Mouse (Mus musculus) kidney, embryonic 14.5 days (tissue): Measurements from ENCODE around the gene Hspd1. TPM values are rescaled to one million over a fixed set of nuclear protein-coding genes. Genes with fewer than 3 reads are reported as not detected.

Experiments used
- ATAC-seq: fragments of 200-750 bp; cut with Nextera tagmentation; 2 replicates; pipeline ENCODE4 v1.8.0; 2017; ENCODE audit warnings: moderate number of reproducible peaks, mild to moderate bottlenecking, moderate TSS enrichment, moderate library complexity; ENCODE audit not compliant: low FRiP score, low TSS enrichment
- H3K27ac ChIP-seq: fragments of 300-500 bp; sonication (generic); 2 replicates; pipeline ENCODE4 v1.5.1; 2014; ENCODE audit warnings: low read depth, mild to moderate bottlenecking, low read length, moderate library complexity, mixed read lengths
- H3K27me3 ChIP-seq: fragments of 300-500 bp; sonication (generic); 2 replicates; pipeline ENCODE4 v1.6.1; 2014; ENCODE audit warnings: mild to moderate bottlenecking, low read length; ENCODE audit not compliant: control insufficient read depth, insufficient read depth
- H3K36me3 ChIP-seq: fragments of 300-500 bp; sonication (generic); 2 replicates; pipeline ENCODE4 v1.6.1; 2014; ENCODE audit warnings: low read length, mixed read lengths; ENCODE audit not compliant: control insufficient read depth, insufficient read depth
- H3K4me1 ChIP-seq: fragments of 300-500 bp; sonication (generic); 2 replicates; pipeline ENCODE4 v1.6.1; 2014; ENCODE audit warnings: low read length, mixed read lengths; ENCODE audit not compliant: control insufficient read depth, insufficient read depth
- H3K4me2 ChIP-seq: fragments of 300-500 bp; sonication (generic); replicated peaks from 2 replicates; pipeline ENCODE4 v1.6.1; 2014; ENCODE audit warnings: low read depth, mild to moderate bottlenecking, low read length
- H3K4me3 ChIP-seq: fragments of 300-500 bp; sonication (generic); 2 replicates; pipeline ENCODE4 v1.5.1; 2014; ENCODE audit warnings: mild to moderate bottlenecking, low read length
- H3K9ac ChIP-seq: fragments of 300-500 bp; sonication (generic); 2 replicates; pipeline ENCODE4 v1.6.1; 2014; ENCODE audit warnings: low read depth, mild to moderate bottlenecking, low read length, moderate library complexity
- H3K9me3 ChIP-seq: fragments of 300-500 bp; sonication (generic); 2 replicates; pipeline ENCODE4 v1.6.1; 2016; ENCODE audit warnings: low read length; ENCODE audit not compliant: control insufficient read depth
- WGBS: fragments of 180-500 bp; shearing (Covaris S2); extraction: QIAGEN DNeasy Blood & Tissue Kit; methylation state at CpG from one replicate; pipeline ENCODE4 v1.1.7; 2014; 5-methylcytosine and 5-hydroxymethylcytosine counted together
- polyA plus RNA-seq: library from polyadenylated mRNA; unstranded; fragments of >200 nt; fragmentation: Nextera tagmentation; extraction: Ambion mirVana; gene quantifications from 2 replicates; pipeline ENCODE4 v1.2.1, GENCODE M21; 2014

Hspd1 gene
- polyA plus RNA-seq, 1 experiment from 2014 or later: 402 TPM

GRCm38 (mm10) chr1:55031026-55031779 lies 56.8 kb downstream of the Hspd1 start:
- no peak overlapping the region for H3K4me3 ChIP-seq
- H3K4me1 ChIP-seq: no peaks in the 10 kb centered on the region
- no peaks in the 10 kb centered on the region for H3K36me3 ChIP-seq
- H3K27me3 ChIP-seq: no peaks in the 10 kb centered on the region
- H3K9me3 ChIP-seq: no peaks in the 10 kb centered on the region
- no peak overlapping the region for H3K9ac ChIP-seq
- no peak for ATAC-seq
- no peak overlapping the region for H3K4me2 ChIP-seq
- H3K27ac ChIP-seq: no peak overlapping the region

- no peak overlapping the region for H3K4me3 ChIP-seq
- WGBS: 74% methylated on average over 4 of the region's 4 CpGs
- H3K4me2 ChIP-seq: no peak overlapping the region
- no peaks in the 10 kb centered on the region for H3K9me3 ChIP-seq
- no peaks in the 10 kb centered on the region for H3K36me3 ChIP-seq
- no peak overlapping the region for H3K27ac ChIP-seq
- H3K27me3 ChIP-seq: no peaks in the 10 kb centered on the region
- no peak for ATAC-seq
- peaks cover 2% of the 10 kb centered on the region; the same call in 1 of the 2 replicates for H3K4me1 ChIP-seq
- H3K9ac ChIP-seq: no peak overlapping the region
These were observed 58.6 kb downstream of the Hspd1 start for GRCm38 (mm10) chr1:55029446-55029845.

- no peak overlapping the region for H3K4me3 ChIP-seq
- no peak for ATAC-seq
- H3K36me3 ChIP-seq: no peaks in the 10 kb centered on the region
- no peak overlapping the region for H3K9ac ChIP-seq
- H3K4me1 ChIP-seq: peaks cover 2% of the 10 kb centered on the region; the same call in 1 of the 2 replicates
- no peaks in the 10 kb centered on the region for H3K9me3 ChIP-seq
- no peak overlapping the region for H3K4me2 ChIP-seq
- H3K27me3 ChIP-seq: no peaks in the 10 kb centered on the region
- no peak overlapping the region for H3K27ac ChIP-seq
- WGBS: 83% methylated on average over 11 of the region's 11 CpGs
These were observed 59.4 kb downstream of the Hspd1 start for GRCm38 (mm10) chr1:55028512-55029249.

- Histone ChIP-seq H3K9me3 (no peaks in the 10 kb centered on the region), H3K4me2 (peak overlapping the region; percentile 51), H3K9ac (no peak overlapping the region; the same call in 1 of the 2 replicates), H3K4me3 (peak overlapping the region; percentile 99; the same call in 1 of the 2 replicates), H3K4me1 (peaks cover 2% of the 10 kb centered on the region; the same call in 1 of the 2 replicates), H3K36me3 (no peaks in the 10 kb centered on the region), H3K27ac (no peak overlapping the region), H3K27me3 (no peaks in the 10 kb centered on the region)
- 85% methylated on average over 1 of the region's 1 CpGs for WGBS
- 0 out of 2 replicates have a peak, but pooled peaks have one; percentile 3 for ATAC-seq
These were observed 60.1 kb downstream of the Hspd1 start for GRCm38 (mm10) chr1:55027966-55028365.

Other genes with a start within 250 kb of the Hspd1 start
- gene Ankrd44, start 161.9 kb downstream of the Hspd1 start, polyA plus RNA-seq: 5.3 and 9.0 TPM in 2 replicates
- gene Sf3b1, start 60.8 kb downstream of the Hspd1 start, polyA plus RNA-seq: 309 and 336 TPM in 2 replicates
- gene Coq10b, start 35.5 kb downstream of the Hspd1 start, polyA plus RNA-seq: 14.3 and 15.1 TPM in 2 replicates
- gene Hspe1, start 111 bp downstream of the Hspd1 start, polyA plus RNA-seq: 508 and 679 TPM in 2 replicates
- gene Mob4, start 43.0 kb upstream of the Hspd1 start, polyA plus RNA-seq: 144 and 172 TPM in 2 replicates
- 4.8 and 6.6 TPM in 2 replicates for gene Rftn2, start 138.5 kb upstream of the Hspd1 start, polyA plus RNA-seq
- 2.1 and 2.4 TPM in 2 replicates for gene Mars2, start 148.9 kb upstream of the Hspd1 start, polyA plus RNA-seq